Mouse (Mus musculus) forelimb bud, embryonic 11.5 days (tissue): Measurements from ENCODE around the gene Emilin3.

Experiments used
- DNase-seq: peaks from one replicate; pipeline ENCODE4 v3.0.0-alpha.2; 2012; ENCODE audit warnings: low read depth, low spot score

Gene Emilin3

DNA sequence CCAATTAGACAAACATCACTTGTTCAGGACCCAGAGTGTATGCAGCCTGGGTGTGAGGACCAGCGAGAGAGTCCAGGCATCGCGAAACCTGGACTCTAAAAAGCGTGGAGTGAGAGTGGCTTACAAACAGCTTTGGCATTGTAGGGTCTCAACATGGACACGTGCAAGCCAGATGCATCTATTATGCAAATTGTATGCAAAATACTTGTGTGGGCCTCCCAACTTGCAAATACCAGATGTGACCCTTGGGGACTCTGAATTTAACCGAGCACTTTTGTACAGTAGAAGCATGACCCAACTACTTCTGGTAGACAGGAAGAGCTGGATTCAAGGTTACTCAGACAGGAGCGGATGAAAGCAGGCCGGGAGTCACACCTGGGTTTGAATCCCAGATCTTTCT, 4.6 kb upstream of the Emilin3 start:
- DNase-seq, result no peak

DNA sequence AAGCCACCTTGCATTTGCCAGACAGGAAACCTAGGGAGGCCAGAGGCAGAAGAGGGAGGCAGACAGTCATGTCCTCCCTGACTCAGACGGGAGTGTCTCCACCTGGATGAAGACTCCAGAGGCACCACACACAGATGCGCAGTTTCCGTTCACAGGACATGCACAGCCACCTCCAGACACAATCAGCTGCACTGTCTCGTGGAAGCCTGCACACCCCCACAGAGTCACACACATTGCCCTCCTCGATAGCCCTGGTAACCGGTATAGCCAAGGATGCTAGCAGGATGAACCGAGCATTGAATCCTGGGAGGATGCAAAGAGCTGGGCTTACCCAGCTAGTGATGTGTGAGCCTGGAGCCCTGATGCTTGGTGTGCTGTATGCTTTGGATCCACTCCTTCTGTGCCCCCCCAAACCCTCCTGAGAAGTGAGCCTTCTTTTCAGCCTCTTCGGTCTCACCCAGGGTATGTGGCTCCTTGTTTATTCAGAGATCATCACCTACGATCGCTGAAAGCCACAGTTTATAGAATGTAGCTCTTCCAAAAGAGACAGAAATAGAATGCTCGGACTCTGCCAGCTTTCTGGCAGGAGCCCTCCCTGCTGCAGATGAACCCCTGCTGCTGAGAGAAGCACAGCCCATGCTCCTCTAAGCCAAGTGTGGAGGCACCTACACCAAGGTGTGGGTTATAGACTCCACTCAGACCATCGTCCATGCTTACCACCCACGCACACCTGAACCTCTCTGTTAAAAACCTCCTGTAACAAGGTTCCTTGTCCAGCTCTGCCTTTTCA, 3.9 kb upstream of the Emilin3 start:
- no peak for DNase-seq

DNA sequence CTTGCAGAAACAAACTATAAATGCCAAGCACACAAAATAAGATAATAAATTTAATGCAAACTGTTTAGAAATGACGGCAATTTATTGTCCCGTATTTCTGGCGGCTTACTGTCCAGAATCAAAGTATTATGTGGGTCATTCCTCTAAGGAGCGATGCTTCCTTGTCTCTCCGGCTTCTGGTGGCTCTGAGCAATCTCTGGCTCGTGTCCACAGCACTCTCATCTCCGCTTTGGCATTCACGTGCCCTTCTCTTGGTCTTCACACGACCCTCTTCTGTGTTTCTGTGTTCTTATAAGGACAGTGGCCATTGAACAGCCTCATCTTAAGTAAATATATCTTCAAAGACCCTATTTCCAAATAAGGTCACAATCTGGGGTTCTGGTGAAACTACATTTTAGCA, 2.5 kb upstream of the Emilin3 start:
- DNase-seq, result no peak

GRCm38 (mm10) chr2:160911558-160912201, 448 bp downstream of the Emilin3 start:
- DNase-seq, result peak; percentile 29

- no peak for DNase-seq
These were observed 1.5 kb downstream of the Emilin3 start for GRCm38 (mm10) chr2:160910633-160911032.

DNA sequence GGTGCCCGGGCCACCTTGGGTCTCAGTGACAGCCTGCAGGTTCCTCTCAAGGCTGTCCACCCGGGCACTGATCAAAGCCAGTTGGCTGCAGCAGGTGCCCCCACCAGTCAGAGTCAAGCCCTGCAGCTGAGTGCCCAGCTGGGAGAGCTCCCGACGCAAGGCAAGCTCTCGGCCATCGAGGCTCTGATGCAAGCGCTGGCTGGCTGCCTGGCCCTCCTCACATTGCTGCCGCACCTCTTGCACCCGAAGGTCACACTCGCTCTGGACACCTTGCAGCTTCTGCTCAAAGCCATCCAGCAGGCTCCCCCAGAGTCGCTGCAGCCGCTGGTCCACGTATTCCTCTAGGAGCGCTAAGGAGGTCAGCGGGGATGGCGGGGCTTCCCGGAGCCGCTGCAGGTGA, 3.5 kb downstream of the Emilin3 start:
- no peak for DNase-seq

DNA sequence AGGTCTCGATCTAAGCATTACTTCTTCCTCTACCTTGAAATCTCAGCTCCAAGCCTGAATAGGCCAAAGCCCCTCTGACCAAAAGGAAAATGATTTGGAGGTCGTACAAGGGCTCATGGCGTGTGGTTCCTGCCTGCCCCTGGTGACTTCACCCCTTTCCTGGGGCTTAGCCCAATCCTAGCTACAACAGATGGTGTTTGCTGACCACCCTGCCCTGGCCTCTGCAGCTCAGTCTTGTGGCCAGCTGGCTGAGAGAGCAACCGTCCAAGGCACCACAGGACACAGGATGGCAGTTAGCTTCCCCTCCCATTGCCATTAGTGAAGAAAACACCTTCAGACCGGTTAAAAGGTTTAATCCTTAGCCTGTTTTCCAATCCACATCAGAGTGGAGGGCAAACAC, 6.0 kb downstream of the Emilin3 start:
- DNase-seq, result no peak

GRCm38 (mm10) chr2:160905301-160905700, 6.8 kb downstream of the Emilin3 start:
- no peak for DNase-seq

DNA sequence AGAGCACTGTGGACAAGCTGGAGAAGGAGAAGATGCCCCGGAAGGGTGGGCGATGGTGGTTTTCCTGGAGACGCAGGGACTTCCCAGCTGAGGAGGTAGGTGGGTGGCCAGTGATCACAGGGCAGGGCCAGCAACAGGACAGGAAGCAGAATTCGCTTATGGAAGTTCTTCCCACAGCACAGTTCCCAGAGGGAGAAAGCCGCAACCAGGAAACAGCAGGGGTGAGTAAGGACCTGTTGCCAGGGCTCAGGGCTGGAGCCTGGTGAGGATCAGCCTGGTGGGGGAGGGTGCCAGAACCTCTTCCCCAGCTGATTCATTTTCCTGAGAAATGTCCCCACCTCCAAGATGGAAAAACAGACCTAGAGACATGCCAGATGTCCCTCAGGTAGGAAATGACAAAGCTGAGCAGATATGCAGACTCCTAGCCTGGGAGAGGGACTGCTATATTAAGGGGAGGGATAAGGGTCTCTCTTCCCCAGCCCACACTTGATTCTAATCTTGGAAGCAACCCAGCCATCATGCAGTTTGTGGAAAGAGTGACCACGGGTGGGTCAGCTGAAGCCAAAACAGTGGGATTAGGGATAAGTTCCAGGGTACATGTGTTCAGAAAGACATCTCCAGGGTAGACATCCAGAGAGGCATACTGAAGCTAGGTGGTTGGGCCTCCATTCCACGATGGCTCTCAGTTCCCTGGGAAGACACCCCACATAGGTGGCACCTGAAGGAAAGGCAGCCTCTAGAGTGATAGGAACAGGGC, 10.3 kb downstream of the Emilin3 start:
- no peak for DNase-seq

- DNase-seq, result no peak
These were observed 20.4 kb downstream of the Emilin3 start for GRCm38 (mm10) chr2:160891697-160892096.

- no peak for DNase-seq
These were observed 21.1 kb downstream of the Emilin3 start for GRCm38 (mm10) chr2:160891045-160891444.

DNA sequence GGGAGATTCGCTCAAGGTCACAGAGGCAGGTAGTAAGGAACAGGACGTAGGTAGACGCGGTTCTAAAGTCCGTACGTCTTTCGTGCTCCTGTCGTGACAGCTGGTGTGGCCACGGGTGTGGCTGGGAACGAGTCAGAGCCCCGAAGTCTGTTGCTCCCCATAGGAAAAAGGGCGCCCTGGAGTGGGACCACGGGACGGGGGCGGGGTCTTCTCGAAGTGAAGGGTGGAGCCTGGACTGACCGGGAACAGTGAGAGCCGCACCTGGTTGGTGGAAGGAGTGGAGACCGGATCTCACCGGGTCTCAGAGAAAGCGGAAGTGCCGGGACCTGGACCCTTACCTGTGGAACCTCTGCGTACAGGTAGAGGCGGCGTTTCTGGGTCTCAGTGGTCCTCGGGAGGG, 24.3 kb downstream of the Emilin3 start:
- DNase-seq, result peak; percentile 44

DNA sequence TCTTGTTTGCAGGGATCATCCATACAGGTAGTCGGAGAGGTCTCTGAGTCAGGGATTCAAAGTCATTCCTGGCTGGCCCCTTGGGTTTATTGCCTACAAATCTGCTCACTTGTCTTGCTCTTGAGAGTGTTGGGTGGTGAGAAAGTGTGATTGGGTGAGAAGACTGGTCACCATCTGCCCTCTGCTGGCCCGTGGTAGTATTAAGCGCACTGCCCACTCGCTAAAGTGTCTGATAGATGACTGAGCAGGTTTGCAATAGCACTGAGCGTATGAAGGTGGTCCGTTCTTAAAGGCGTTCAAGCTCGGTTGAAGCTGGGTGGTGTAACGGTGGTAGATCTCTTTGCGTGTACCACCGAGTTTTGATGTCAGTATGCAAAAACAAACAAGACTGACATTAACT, 24.8 kb downstream of the Emilin3 start:
- DNase-seq, result peak; percentile 86

GRCm38 (mm10) chr2:160886221-160886620, 25.9 kb downstream of the Emilin3 start:
- DNase-seq, result no peak

- DNase-seq, result peak; percentile 72
These were observed 27.3 kb downstream of the Emilin3 start for GRCm38 (mm10) chr2:160884830-160885229.

GRCm38 (mm10) chr2:160883912-160884311, 28.2 kb downstream of the Emilin3 start:
- no peak for DNase-seq

- DNase-seq, result no peak
These were observed 29.7 kb downstream of the Emilin3 start for GRCm38 (mm10) chr2:160882436-160882835.

- no peak for DNase-seq
These were observed 30.5 kb downstream of the Emilin3 start for GRCm38 (mm10) chr2:160881462-160882101.

- no peak for DNase-seq
These were observed 31.5 kb downstream of the Emilin3 start, which contains the start of gene Lpin3 for GRCm38 (mm10) chr2:160880453-160881195. TSS of gene Lpin3 (plus strand) at chr2:160880670.

- DNase-seq, result no peak
These were observed 36.0 kb downstream of the Emilin3 start for GRCm38 (mm10) chr2:160876115-160876514.

- no peak for DNase-seq
These were observed 37.8 kb downstream of the Emilin3 start for GRCm38 (mm10) chr2:160874231-160874877.
